Mouse (Mus musculus): ENCODE results near the gene Arhgef25.

The Arhgef25 gene

GRCm38 (mm10) chr10:127185506-127185905 lies 4.4 kb downstream of the Arhgef25 start:
- no peak for DNase-seq

GRCm38 (mm10) chr10:127185101-127185500 lies 4.8 kb downstream of the Arhgef25 start:
- no peak for DNase-seq

- DNase-seq, result no peak
Observed at GRCm38 (mm10) chr10:127183759-127184158, 6.1 kb downstream of the Arhgef25 start.

- DNase-seq, result no peak
Observed at GRCm38 (mm10) chr10:127182624-127183023, 7.3 kb downstream of the Arhgef25 start.

GRCm38 (mm10) chr10:127181566-127181965 lies 8.3 kb downstream of the Arhgef25 start:
- no peak for DNase-seq

GRCm38 (mm10) chr10:127180695-127181047 lies 9.2 kb downstream of the Arhgef25 start:
- DNase-seq, result no peak

GRCm38 (mm10) chr10:127179871-127180694 lies 9.8 kb downstream of the Arhgef25 start, which contains the start of gene Slc26a10:
Gene Slc26a10, minus strand, starts transcription at chr10:127180645.
- DNase-seq, result peak; percentile 2 to 29

- peak; percentile 30 to 44 for DNase-seq
Observed at GRCm38 (mm10) chr10:127178286-127179027, 11.4 kb downstream of the Arhgef25 start.

- peak; percentile 86 to 89 for DNase-seq
Observed at GRCm38 (mm10) chr10:127177719-127178118, 12.2 kb downstream of the Arhgef25 start.

- no peak for DNase-seq
Observed at GRCm38 (mm10) chr10:127177235-127177634, 12.6 kb downstream of the Arhgef25 start.

GRCm38 (mm10) chr10:127176756-127177155 lies 13.1 kb downstream of the Arhgef25 start:
- no peak for DNase-seq

GRCm38 (mm10) chr10:127176228-127176627 lies 13.7 kb downstream of the Arhgef25 start:
- DNase-seq, result no peak

GRCm38 (mm10) chr10:127174170-127174569 lies 15.7 kb downstream of the Arhgef25 start:
- no peak for DNase-seq

GRCm38 (mm10) chr10:127173148-127174065 lies 16.5 kb downstream of the Arhgef25 start:
- DNase-seq, result no peak

- DNase-seq, result no peak
Observed at GRCm38 (mm10) chr10:127171631-127172200, 18.2 kb downstream of the Arhgef25 start.

- DNase-seq, result peak; percentile 64 to 70
Observed at GRCm38 (mm10) chr10:127170837-127171272, 19.0 kb downstream of the Arhgef25 start.

- no peak for DNase-seq
Observed at GRCm38 (mm10) chr10:127170002-127170401, 19.9 kb downstream of the Arhgef25 start.

GRCm38 (mm10) chr10:127167614-127168192 lies 22.2 kb downstream of the Arhgef25 start:
- DNase-seq, result no peak

GRCm38 (mm10) chr10:127166771-127167613 lies 22.9 kb downstream of the Arhgef25 start:
- no peak for DNase-seq

GRCm38 (mm10) chr10:127166404-127166715 lies 23.5 kb downstream of the Arhgef25 start:
- no peak for DNase-seq

All from cerebellum, postnatal 25 days (tissue).